Mouse (Mus musculus) forebrain, embryonic 16.5 days (tissue): ENCODE measurements around the gene Ccdc117. TPM values are rescaled to one million over a fixed set of nuclear protein-coding genes. Genes with fewer than 3 reads are reported as not detected.
"Not testable (repeated sequence)": the region's sequence is repeated elsewhere in the genome, so short reads cannot be mapped to it uniquely, and the experiment has no call there.

Source experiments
- ATAC-seq: fragments of 200-750 bp; cut with Nextera tagmentation; 2 replicates; pipeline ENCODE4 v1.8.0; 2017; ENCODE audit warnings: mild to moderate bottlenecking, moderate library complexity
- H3K27ac ChIP-seq: fragments of 300-500 bp; sonication (generic); 2 replicates; pipeline ENCODE4 v1.5.1; 2014; ENCODE audit warnings: low read length, control low read depth
- H3K27me3 ChIP-seq: fragments of 300-500 bp; sonication (generic); replicated peaks from 2 replicates; pipeline ENCODE4 v1.6.1; 2014; ENCODE audit warnings: low read length; ENCODE audit not compliant: control insufficient read depth, insufficient read depth
- H3K36me3 ChIP-seq: fragments of 300-500 bp; sonication (generic); 2 replicates; pipeline ENCODE4 v1.6.1; 2014; ENCODE audit not compliant: control insufficient read depth, insufficient read depth
- H3K4me1 ChIP-seq: fragments of 300-500 bp; sonication (generic); replicated peaks from 2 replicates; pipeline ENCODE4 v1.6.1; 2014; ENCODE audit warnings: low read length; ENCODE audit not compliant: control insufficient read depth, insufficient read depth
- H3K4me2 ChIP-seq: fragments of 300-500 bp; sonication (generic); 2 replicates; pipeline ENCODE4 v1.6.1; 2014; ENCODE audit warnings: mild to moderate bottlenecking, low read length, control low read depth
- H3K4me3 ChIP-seq: fragments of 300-500 bp; sonication (generic); replicated peaks from 2 replicates; pipeline ENCODE4 v1.5.1; 2014; ENCODE audit warnings: mild to moderate bottlenecking, low read length, control low read depth
- H3K9ac ChIP-seq: fragments of 300-500 bp; sonication (generic); replicated peaks from 2 replicates; pipeline ENCODE4 v1.6.1; 2014; ENCODE audit warnings: low read depth, low read length, control low read depth
- H3K9me3 ChIP-seq: fragments of 300-500 bp; sonication (generic); 2 replicates; pipeline ENCODE4 v1.6.1; 2016; ENCODE audit warnings: low read length; ENCODE audit not compliant: control insufficient read depth
- WGBS: fragments of 180-500 bp; shearing (Covaris S2); extraction: QIAGEN DNeasy Blood & Tissue Kit; methylation state at CpG from one replicate; pipeline ENCODE4 v1.1.7; 2014; 5-methylcytosine and 5-hydroxymethylcytosine counted together
- polyA plus RNA-seq: library from polyadenylated mRNA; unstranded; fragments of >200 nt; fragmentation: Nextera tagmentation; extraction: Ambion mirVana; gene quantifications from 2 replicates; pipeline ENCODE4 v1.2.1, GENCODE M21; 2015

Ccdc117 gene
- polyA plus RNA-seq, 1 experiment from 2014 or later = 12.3 TPM

DNA sequence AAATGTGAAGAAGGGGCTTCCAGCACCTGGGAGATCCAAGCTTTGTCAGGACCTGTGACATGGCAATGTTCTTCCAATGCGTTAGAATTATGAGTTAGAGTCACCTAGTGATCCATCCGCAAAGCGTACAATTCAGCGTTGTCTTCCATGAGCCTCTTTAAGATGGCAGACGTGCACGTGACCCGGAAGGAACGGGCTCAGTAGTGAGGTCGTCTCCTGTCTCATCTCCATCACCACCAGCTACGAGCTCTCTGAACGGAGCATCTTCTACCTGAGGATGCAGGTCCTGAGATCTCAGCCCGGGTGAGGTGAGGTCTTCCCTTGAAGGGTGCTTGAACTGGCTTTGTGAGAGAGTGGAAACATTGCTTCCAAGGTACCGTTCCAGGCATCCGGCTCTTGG is 25.4 kb downstream of the Ccdc117 start:
- no peak overlapping the region for H3K4me3 ChIP-seq
- no peaks in the 10 kb centered on the region for H3K4me1 ChIP-seq
- H3K9me3 ChIP-seq = no peaks in the 10 kb centered on the region
- WGBS = 91% methylated on average over 14 of the region's 14 CpGs
- no peak overlapping the region for H3K4me2 ChIP-seq
- H3K27me3 ChIP-seq = no peaks in the 10 kb centered on the region
- no peak for ATAC-seq
- H3K36me3 ChIP-seq = no peaks in the 10 kb centered on the region
- H3K27ac ChIP-seq = no peak overlapping the region
- no peak overlapping the region for H3K9ac ChIP-seq

DNA sequence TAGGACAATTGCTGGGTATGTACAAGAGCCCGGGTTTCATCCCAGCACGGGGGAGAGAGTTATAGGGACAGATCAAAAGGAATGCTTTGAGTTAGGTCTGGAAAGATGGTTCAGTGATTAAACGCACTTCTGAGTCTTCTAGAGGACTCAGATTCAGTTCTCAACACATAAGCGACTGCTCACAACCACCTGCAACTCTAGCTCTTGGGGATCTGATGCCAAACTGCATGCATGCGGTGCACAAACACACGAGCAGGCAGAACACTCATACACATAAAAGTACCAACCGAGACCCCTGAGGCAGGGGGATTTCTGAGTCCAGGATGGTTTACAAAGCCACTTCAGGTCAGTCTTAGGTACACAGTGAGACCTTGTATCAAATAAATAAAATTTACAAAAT is 25.8 kb downstream of the Ccdc117 start:
- no peak for ATAC-seq
- 82% methylated on average over 7 of the region's 7 CpGs for WGBS
- no peaks in the 10 kb centered on the region for H3K4me1 ChIP-seq

DNA sequence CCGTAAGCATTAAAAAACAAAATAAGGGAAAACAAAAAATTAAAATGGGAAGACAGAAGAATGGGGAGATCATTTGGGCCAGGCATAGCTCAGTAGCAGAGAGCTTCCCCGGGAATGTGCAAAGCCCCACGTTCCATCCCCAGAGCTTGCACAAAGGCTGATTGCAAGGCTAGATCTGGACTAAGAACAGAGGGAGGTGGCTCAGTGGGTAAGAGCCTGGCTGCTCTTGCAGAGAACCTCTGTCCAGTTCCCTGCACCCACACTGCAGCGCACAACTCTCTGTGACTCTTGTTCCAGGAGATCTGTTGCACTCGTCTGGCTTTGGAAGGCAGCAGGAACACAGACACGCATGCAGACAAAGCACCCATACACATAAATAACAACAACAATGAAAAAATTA is 26.3 kb downstream of the Ccdc117 start:
- no peak for ATAC-seq
- Histone ChIP-seq H3K36me3 (no peaks in the 10 kb centered on the region), H3K4me2 (no peak overlapping the region), H3K9ac (no peak overlapping the region), H3K27me3 (no peaks in the 10 kb centered on the region), H3K27ac (no peak overlapping the region), H3K4me3 (no peak overlapping the region), H3K9me3 (no peaks in the 10 kb centered on the region), H3K4me1 (no peaks in the 10 kb centered on the region)
- 73% methylated on average over 6 of the region's 6 CpGs for WGBS

More for the DNA sequence above, 25.8 kb downstream of the Ccdc117 start:
- H3K27ac ChIP-seq = no peak overlapping the region
- H3K27me3 ChIP-seq = no peaks in the 10 kb centered on the region
- H3K9ac ChIP-seq = no peak overlapping the region
- H3K36me3 ChIP-seq = no peaks in the 10 kb centered on the region
- H3K9me3 ChIP-seq = no peaks in the 10 kb centered on the region
- no peak overlapping the region for H3K4me3 ChIP-seq
- no peak overlapping the region for H3K4me2 ChIP-seq

DNA sequence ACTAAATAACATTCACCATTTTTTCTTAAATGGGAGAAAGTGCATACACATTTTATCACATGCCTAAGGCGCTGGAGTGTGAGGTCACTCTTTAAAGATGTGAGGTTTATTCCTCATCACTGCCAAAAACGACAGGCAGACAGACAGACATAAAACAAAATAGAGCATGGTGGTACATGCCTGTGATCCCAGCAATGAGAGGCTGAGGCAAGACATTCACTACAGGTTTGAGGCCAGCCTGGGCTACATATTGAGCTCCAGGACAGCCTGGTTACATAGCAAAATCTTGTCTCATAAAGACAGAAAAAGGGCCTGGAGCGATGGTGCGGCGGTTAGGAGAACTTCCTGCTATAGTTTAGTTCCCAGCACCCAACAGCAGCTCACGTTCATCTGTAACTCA is 26.8 kb downstream of the Ccdc117 start:
- 84% methylated on average over 6 of the region's 6 CpGs for WGBS
- Histone ChIP-seq H3K36me3 (no peaks in the 10 kb centered on the region), H3K4me2 (no peak overlapping the region), H3K27me3 (no peaks in the 10 kb centered on the region), H3K9me3 (no peaks in the 10 kb centered on the region), H3K4me1 (no peaks in the 10 kb centered on the region), H3K27ac (no peak overlapping the region), H3K9ac (no peak overlapping the region), H3K4me3 (no peak overlapping the region)
- no peak for ATAC-seq

DNA sequence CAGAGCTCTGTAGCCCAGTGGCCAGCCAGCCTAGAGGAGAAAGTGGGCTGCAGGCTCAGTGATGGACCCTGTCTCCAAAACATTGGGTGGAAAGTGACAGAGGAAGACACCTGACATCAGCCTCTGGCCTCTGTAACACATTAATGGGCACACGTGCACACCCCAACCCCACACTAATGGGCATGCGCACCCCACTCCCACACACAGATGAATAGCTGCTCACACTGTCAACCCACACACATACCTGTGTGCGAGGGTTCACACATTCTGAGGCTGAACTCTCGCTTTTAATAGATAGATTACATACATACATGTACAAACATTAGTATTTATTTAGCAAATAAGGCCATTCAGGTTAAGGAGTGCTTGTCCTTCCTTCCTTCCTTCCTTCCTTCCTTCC is 27.9 kb downstream of the Ccdc117 start:
- Histone ChIP-seq H3K27me3 (no peaks in the 10 kb centered on the region), H3K36me3 (no peaks in the 10 kb centered on the region), H3K4me3 (no peak overlapping the region), H3K9me3 (no peaks in the 10 kb centered on the region), H3K4me2 (no peak overlapping the region), H3K27ac (no peak overlapping the region), H3K9ac (no peak overlapping the region), H3K4me1 (no peaks in the 10 kb centered on the region)
- no peak for ATAC-seq
- 86% methylated on average over 4 of the region's 4 CpGs for WGBS

DNA sequence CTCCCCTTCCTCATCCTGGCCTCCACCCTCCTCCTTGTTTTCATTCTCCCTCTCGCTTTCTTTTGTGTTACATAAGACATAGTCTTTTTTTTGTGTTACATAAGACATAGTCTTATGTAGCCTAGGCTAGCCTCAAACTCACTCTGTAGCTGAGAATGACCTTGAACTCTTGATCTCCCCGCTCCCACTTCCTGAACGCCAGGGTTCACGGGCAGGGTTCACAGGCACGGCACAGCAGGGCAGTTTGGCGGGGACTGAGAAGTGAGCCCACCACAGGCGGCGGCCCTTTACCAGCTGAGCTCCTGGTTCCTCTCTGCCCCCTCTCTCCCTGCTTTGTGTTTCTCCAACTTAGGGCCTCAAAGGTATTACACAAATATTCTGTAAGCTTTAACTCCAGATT is 29.0 kb downstream of the Ccdc117 start:
- H3K27ac ChIP-seq = no peak overlapping the region
- H3K36me3 ChIP-seq = no peaks in the 10 kb centered on the region
- H3K9ac ChIP-seq = no peak overlapping the region
- no peaks in the 10 kb centered on the region for H3K9me3 ChIP-seq
- no peaks in the 10 kb centered on the region for H3K4me1 ChIP-seq
- no peak for ATAC-seq
- H3K4me3 ChIP-seq = no peak overlapping the region
- 86% methylated on average over 8 of the region's 8 CpGs for WGBS
- H3K27me3 ChIP-seq = no peaks in the 10 kb centered on the region
- no peak overlapping the region for H3K4me2 ChIP-seq

DNA sequence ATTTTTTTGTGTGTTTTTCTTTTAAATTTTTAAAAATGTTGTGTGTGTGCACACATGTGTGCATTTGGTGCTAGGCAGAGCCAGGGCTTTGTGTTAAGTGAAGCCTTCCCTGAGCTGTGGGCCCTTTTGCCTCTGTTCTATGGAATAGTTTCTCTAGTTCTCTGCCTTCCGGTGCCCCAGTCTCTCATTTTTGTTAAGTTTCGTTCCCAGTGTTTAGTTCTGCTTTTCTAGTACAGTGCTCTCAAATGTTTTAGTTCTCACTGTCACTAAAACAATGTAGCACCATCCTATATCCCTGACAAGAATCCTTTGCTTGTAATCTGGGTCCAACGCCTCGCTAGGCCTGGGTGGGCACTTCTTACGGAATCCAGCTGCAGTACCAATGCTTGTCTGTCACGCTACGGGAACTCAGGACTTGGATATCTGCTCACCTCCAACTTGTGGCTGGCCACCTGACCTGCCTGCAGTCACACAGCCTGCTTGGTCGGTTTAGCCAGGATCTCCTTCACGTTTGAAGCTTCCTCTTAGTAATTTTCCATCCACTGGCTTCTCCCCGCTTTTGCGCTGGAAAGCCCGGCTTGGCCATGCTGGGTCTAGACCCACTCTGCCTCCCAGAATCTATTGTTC is 29.8 kb downstream of the Ccdc117 start:
- WGBS = 78% methylated on average over 12 of the region's 12 CpGs
- Histone ChIP-seq H3K9me3 (no peaks in the 10 kb centered on the region), H3K9ac (no peak overlapping the region), H3K4me2 (no peak overlapping the region), H3K27me3 (no peaks in the 10 kb centered on the region), H3K27ac (no peak overlapping the region), H3K4me3 (no peak overlapping the region), H3K4me1 (no peaks in the 10 kb centered on the region), H3K36me3 (no peaks in the 10 kb centered on the region)
- ATAC-seq = no peak

DNA sequence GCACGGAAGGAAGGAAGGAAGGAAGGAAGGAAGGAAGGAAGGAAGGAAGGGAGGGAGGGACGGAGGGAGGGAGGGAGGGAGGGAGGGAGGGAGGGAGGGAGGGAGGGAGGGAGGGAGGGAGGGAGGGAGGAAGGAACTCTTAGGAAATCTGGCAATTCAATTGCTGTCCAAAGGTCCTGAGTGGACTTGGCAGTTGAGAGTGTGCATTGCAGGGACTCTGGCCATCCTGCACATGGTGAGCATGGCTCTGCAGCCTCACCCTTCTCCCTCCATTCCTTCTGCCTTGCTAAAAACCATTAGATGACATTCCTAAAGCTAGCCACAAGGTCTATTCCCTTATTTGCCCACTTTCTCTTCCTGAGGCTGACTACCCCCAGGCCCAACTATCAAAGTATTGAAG is 31.3 kb downstream of the Ccdc117 start:
- H3K4me3 ChIP-seq, H3K27me3 ChIP-seq, H3K4me2 ChIP-seq, ATAC-seq, H3K27ac ChIP-seq, H3K4me1 ChIP-seq, H3K36me3 ChIP-seq, H3K9ac ChIP-seq, H3K9me3 ChIP-seq: not testable (repeated sequence)
- WGBS = no CpG with 5 or more reads among the region's 2 CpGs

DNA sequence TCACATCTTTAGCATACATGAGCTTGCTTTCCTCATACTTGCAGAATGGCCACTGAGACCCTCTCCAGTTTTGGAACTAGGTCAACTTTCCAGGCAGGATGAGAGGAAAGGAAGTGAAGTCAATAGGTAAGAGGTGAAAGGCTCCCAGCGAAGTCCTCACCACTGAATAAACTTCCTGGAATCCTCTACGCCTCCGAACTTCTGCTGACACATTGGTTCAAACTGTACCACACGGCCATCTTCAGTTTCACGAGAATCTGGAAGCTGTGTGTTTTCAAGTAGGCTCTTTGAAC is 31.9 kb downstream of the Ccdc117 start:
- Histone ChIP-seq H3K4me1 (no peaks in the 10 kb centered on the region), H3K4me2 (no peak overlapping the region), H3K27me3 (no peaks in the 10 kb centered on the region), H3K4me3 (no peak overlapping the region), H3K9ac (no peak overlapping the region), H3K27ac (no peak overlapping the region), H3K36me3 (no peaks in the 10 kb centered on the region), H3K9me3 (no peaks in the 10 kb centered on the region)
- no peak for ATAC-seq
- WGBS = 87% methylated on average over 5 of the region's 5 CpGs
